Mouse (Mus musculus): ENCODE measurements at regions not wholly inside any gene's neighbourhood (a gene's known extent, or its start where the extent isn't known, plus 50 kb on each side); places are given as distances from the start of the nearest gene placed in this dataset.

GRCm38 (mm10) chrX:145758406-145758805, 253.4 kb upstream of the Amot start:
- peak; percentile 10 to 16 for DNase-seq

- no peak for DNase-seq
These were observed 248.4 kb upstream of the Amot start for GRCm38 (mm10) chrX:145753427-145753826.

Data from heart, adult 18-20 months (tissue).